ENCODE assay signal across 35 mouse cellular contexts in genomic region chr3:87053939-87054338, GRCm38 (mm10).
"Had no signal": no experiment of that assay in that cellular context is flagged by ENCODE, and none has a peak within 500 bp of the region (broad histone marks: within the 10 kb centered on the region; RNA-seq: fewer than 3 reads in every experiment).

No protein-coding gene starts in this region.

- DNase-seq: heart, adult 2 months; heart, postnatal 10 days; heart, postnatal 14 days; heart, postnatal 36 days; heart, postnatal 4 days; kidney, adult 11 months; kidney, adult 18-20 months; kidney, adult 2 months; kidney, adult 8-10 months; kidney, adult 9 months; kidney, postnatal 10 days; kidney, postnatal 14 days; kidney, postnatal 25 days; kidney, postnatal 36 days; kidney, postnatal 4 days; layer of hippocampus, adult 9-11 months; layer of hippocampus, postnatal 36 days had no signal

- H3K4me2 ChIP-seq: heart, embryonic 11.5 days; heart, embryonic 12.5 days; heart, embryonic 13.5 days; heart, embryonic 15.5 days; hindbrain, embryonic 12.5 days; hindbrain, embryonic 13.5 days; hindbrain, embryonic 14.5 days; hindbrain, embryonic 15.5 days; intestine, embryonic 15.5 days; kidney, embryonic 15.5 days had no signal

- H3K27ac ChIP-seq: heart, adult 2 months; heart, embryonic 13.5 days; heart, embryonic 15.5 days; hindbrain, embryonic 10.5 days; hindbrain, embryonic 12.5 days; hindbrain, embryonic 13.5 days; hindbrain, embryonic 14.5 days; hindbrain, embryonic 15.5 days; hindbrain, postnatal 0 days; intestine, embryonic 15.5 days; kidney, embryonic 15.5 days; kidney, postnatal 0 days; layer of hippocampus, adult 2 months had no signal

- H3K4me3 ChIP-seq: heart, adult 2 months; heart, embryonic 12.5 days; heart, embryonic 13.5 days; heart, embryonic 15.5 days; hindbrain, embryonic 10.5 days; hindbrain, embryonic 12.5 days; hindbrain, embryonic 13.5 days; hindbrain, embryonic 15.5 days; intestine, embryonic 15.5 days; kidney, embryonic 15.5 days; layer of hippocampus, adult 2 months had no signal

- H3K9ac ChIP-seq: heart, embryonic 12.5 days; heart, embryonic 13.5 days; heart, embryonic 15.5 days; hindbrain, embryonic 12.5 days; hindbrain, embryonic 13.5 days; hindbrain, embryonic 14.5 days; hindbrain, embryonic 15.5 days; intestine, embryonic 15.5 days; kidney, embryonic 15.5 days had no signal

- H3K27me3 ChIP-seq: heart, embryonic 12.5 days; heart, embryonic 13.5 days; heart, embryonic 15.5 days; hindbrain, embryonic 12.5 days; hindbrain, embryonic 13.5 days; hindbrain, embryonic 15.5 days; intestine, embryonic 15.5 days; kidney, embryonic 15.5 days had no signal

- H3K4me1 ChIP-seq: heart, embryonic 12.5 days; heart, embryonic 13.5 days; heart, embryonic 15.5 days; hindbrain, embryonic 10.5 days; hindbrain, embryonic 12.5 days; hindbrain, embryonic 13.5 days; hindbrain, embryonic 15.5 days; intestine, embryonic 15.5 days; kidney, embryonic 15.5 days had no signal

- H3K9me3 ChIP-seq: heart, embryonic 12.5 days; heart, embryonic 13.5 days; heart, embryonic 15.5 days; hindbrain, embryonic 10.5 days; hindbrain, embryonic 12.5 days; hindbrain, embryonic 13.5 days; hindbrain, embryonic 15.5 days; intestine, embryonic 15.5 days; kidney, embryonic 15.5 days had no signal

- ATAC-seq: hindbrain, embryonic 16.5 days; hindbrain, postnatal 0 days; inflammation-experienced regulatory T-cells, adult 6 months; intestine, embryonic 15.5 days; intestine, embryonic 16.5 days; intestine, postnatal 0 days had no signal

- H3K36me3 ChIP-seq: heart, embryonic 12.5 days; heart, embryonic 13.5 days; heart, embryonic 15.5 days; hindbrain, embryonic 10.5 days; hindbrain, embryonic 12.5 days; hindbrain, embryonic 13.5 days; hindbrain, embryonic 15.5 days; intestine, embryonic 15.5 days; kidney, embryonic 15.5 days had no signal
